22 mouse cellular contexts compared by ENCODE assay signal in the genomic region with DNA sequence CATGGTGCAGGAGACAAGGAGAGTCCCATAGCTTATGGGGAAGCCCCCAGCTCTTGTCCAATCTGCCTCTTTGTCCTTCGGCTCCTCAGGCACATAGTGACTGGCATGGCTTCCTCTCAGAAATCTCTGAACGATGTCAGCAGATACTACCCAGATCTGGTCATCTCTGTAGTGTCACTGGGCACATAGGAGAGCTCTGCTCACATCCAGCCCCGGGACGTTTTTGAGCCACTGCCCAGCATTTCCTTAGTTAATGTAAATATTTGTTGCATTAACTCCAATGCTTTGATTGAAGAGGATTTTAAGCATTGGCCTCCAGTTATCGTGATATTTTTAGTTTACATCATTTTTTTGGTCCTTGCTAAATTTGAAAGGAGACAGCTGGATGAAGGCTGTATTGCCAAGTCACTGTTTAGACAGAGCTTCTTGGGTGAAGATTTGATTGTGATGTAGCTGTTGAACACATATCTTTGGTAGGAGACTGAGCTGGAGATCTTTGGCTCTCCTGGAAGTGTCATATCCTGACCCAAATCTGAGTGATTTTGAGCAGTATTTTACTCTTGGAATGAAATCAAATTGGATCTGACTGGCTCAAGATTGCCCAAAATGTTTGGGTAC.
A peak's percentile ranks its signal among the peaks of the same experiment; 100 is the strongest.
DNase-seq lines count a peak whose midpoint lies in the region; ATAC-seq lines count a peak whose summit lies in the region.
"Had no signal": no experiment of that assay in that cellular context is flagged by ENCODE, and none has a peak within 500 bp of the region (broad histone marks: within the 10 kb centered on the region; RNA-seq: fewer than 3 reads in every experiment).

No protein-coding gene starts in this region.

- no peak overlapping the region for H3K27ac ChIP-seq in kidney, embryonic 14.5 days (ENCODE audit: low read depth, low read length)
- peak overlapping the region; percentile 71 for H3K27ac ChIP-seq in lung, embryonic 15.5 days
- H3K27ac ChIP-seq: embryonic facial prominence, embryonic 13.5 days; hindbrain, embryonic 12.5 days; layer of hippocampus, adult 2 months; limb, embryonic 13.5 days; liver, embryonic 15.5 days; midbrain, embryonic 13.5 days; neural tube, embryonic 12.5 days had no signal

- H3K36me3 ChIP-seq in kidney, embryonic 14.5 days (ENCODE audit: control insufficient read depth, insufficient read depth, low read length): no peaks in the 10 kb centered on the region
- H3K36me3 ChIP-seq in lung, embryonic 15.5 days: no peaks in the 10 kb centered on the region
- H3K36me3 ChIP-seq: embryonic facial prominence, embryonic 13.5 days; heart, embryonic 12.5 days; hindbrain, embryonic 12.5 days; limb, embryonic 13.5 days; liver, embryonic 15.5 days; midbrain, embryonic 13.5 days; neural tube, embryonic 12.5 days had no signal

- 75% methylated on average over 5 of the region's 5 CpGs for WGBS in kidney, embryonic 14.5 days
- 39% methylated on average over 5 of the region's 5 CpGs for WGBS in lung, embryonic 15.5 days

- peak; percentile 35 for DNase-seq in kidney, adult 9 months
- peak; percentile 63 for DNase-seq in adipocyte (ENCODE audit: low spot score)
- peak; percentile 7 to 57 for DNase-seq in lung, postnatal 4 days
- DNase-seq in urinary bladder, postnatal 36 days (ENCODE audit: low spot score in 2 of 2): no peak
- DNase-seq: adrenal gland, adult 8-10 months; cerebellum, postnatal 10 days; gastrocnemius, postnatal 36 days; heart, postnatal 14 days; layer of hippocampus, postnatal 36 days; thymus, postnatal 25 days had no signal

- no peaks in the 10 kb centered on the region for H3K4me1 ChIP-seq in kidney, embryonic 14.5 days (ENCODE audit: control insufficient read depth, insufficient read depth, low read length)
- H3K4me1 ChIP-seq in lung, embryonic 15.5 days: peaks cover 20% of the 10 kb centered on the region
- H3K4me1 ChIP-seq: embryonic facial prominence, embryonic 13.5 days; heart, embryonic 12.5 days; hindbrain, embryonic 12.5 days; limb, embryonic 13.5 days; liver, embryonic 15.5 days; midbrain, embryonic 13.5 days; neural tube, embryonic 12.5 days had no signal

- no peak overlapping the region for H3K4me2 ChIP-seq in kidney, embryonic 14.5 days (replicated peaks; ENCODE audit: low read depth, low read length)
- no peak overlapping the region for H3K4me2 ChIP-seq in lung, embryonic 15.5 days
- H3K4me2 ChIP-seq: embryonic facial prominence, embryonic 13.5 days; heart, embryonic 12.5 days; hindbrain, embryonic 12.5 days; limb, embryonic 13.5 days; liver, embryonic 15.5 days; midbrain, embryonic 13.5 days; neural tube, embryonic 12.5 days had no signal

- no peak overlapping the region for H3K9ac ChIP-seq in kidney, embryonic 14.5 days (ENCODE audit: low read depth, low read length)
- H3K9ac ChIP-seq in lung, embryonic 15.5 days: no peak overlapping the region
- H3K9ac ChIP-seq: embryonic facial prominence, embryonic 13.5 days; heart, embryonic 12.5 days; hindbrain, embryonic 12.5 days; limb, embryonic 13.5 days; liver, embryonic 15.5 days; midbrain, embryonic 13.5 days; neural tube, embryonic 12.5 days had no signal

- peaks cover 5% of the 10 kb centered on the region; the same call in 1 of the 2 replicates for H3K9me3 ChIP-seq in kidney, embryonic 14.5 days (ENCODE audit: control insufficient read depth, low read length)
- no peaks in the 10 kb centered on the region for H3K9me3 ChIP-seq in lung, embryonic 15.5 days
- H3K9me3 ChIP-seq: embryonic facial prominence, embryonic 13.5 days; heart, embryonic 12.5 days; limb, embryonic 13.5 days; liver, embryonic 15.5 days; neural tube, embryonic 12.5 days had no signal

- H3K4me3 ChIP-seq in kidney, embryonic 14.5 days (ENCODE audit: low read length): no peak overlapping the region
- no peak overlapping the region for H3K4me3 ChIP-seq in lung, embryonic 15.5 days
- H3K4me3 ChIP-seq: embryonic facial prominence, embryonic 13.5 days; heart, embryonic 12.5 days; hindbrain, embryonic 12.5 days; layer of hippocampus, adult 2 months; limb, embryonic 13.5 days; liver, embryonic 15.5 days; midbrain, embryonic 13.5 days; neural tube, embryonic 12.5 days had no signal

- ATAC-seq in kidney, embryonic 14.5 days (ENCODE audit: low FRiP score, low TSS enrichment): no peak
- ATAC-seq in lung, embryonic 15.5 days (ENCODE audit: borderline replicate concordance, extremely low read depth, low FRiP score, low TSS enrichment): peak; percentile 92
- no peak for ATAC-seq in granulocyte monocyte progenitor cell, adult 5-6 weeks (replicated peaks; ENCODE audit: poor library complexity, severe bottlenecking)
- ATAC-seq: forebrain, embryonic 16.5 days; midbrain, embryonic 13.5 days had no signal

- no peaks in the 10 kb centered on the region for H3K27me3 ChIP-seq in kidney, embryonic 14.5 days (ENCODE audit: control insufficient read depth, insufficient read depth, low read length)
- H3K27me3 ChIP-seq in lung, embryonic 15.5 days: no peaks in the 10 kb centered on the region
- H3K27me3 ChIP-seq: embryonic facial prominence, embryonic 13.5 days; heart, embryonic 12.5 days; hindbrain, embryonic 12.5 days; limb, embryonic 13.5 days; liver, embryonic 15.5 days; midbrain, embryonic 13.5 days; neural tube, embryonic 12.5 days had no signal

Comparison
In these comparisons a context has a peak if more than half of its experiments do, and no peak if none do; other contexts are left out.
1. DNase-seq: peak in kidney, adult 9 months (single experiment), adipocyte (single experiment) and lung, postnatal 4 days (2 of 2); none in urinary bladder, postnatal 36 days (0 of 2).